Mouse (Mus musculus): ENCODE measurements around the gene Nfkbiz. TPM values are rescaled to one million over a fixed set of nuclear protein-coding genes. Genes with fewer than 3 reads are reported as not detected.

The Nfkbiz gene
- polyA plus RNA-seq, 1 experiment from 2014 or later, result 1.8 TPM

DNA sequence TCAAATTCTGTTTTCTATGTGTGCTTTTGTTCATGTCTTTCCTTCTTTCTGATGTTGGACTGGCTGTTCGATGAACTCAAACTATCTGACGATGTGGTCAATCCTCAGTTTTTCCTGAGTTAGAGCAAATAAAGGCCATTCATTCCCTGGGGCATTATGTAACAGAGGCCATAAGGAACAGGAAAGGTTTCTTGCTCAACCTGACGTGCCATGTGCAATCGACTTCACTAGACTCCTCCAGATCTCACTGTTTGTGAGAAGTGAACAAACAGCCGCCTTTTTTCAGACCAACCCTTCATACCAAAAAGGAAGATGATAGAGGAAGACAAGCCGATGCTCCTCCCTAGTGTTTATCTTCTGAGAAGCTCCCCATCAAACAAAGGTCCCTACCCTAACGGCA lies 48.4 kb downstream of the Nfkbiz start:
- no peak overlapping the region for H3K4me2 ChIP-seq (ENCODE audit: low read length)
- no peaks in the 10 kb centered on the region for H3K27me3 ChIP-seq (replicated peaks; ENCODE audit: control insufficient read depth, insufficient read depth, low read length)
- no peak overlapping the region for H3K4me3 ChIP-seq (ENCODE audit: low read length)
- no peak overlapping the region for H3K9ac ChIP-seq (ENCODE audit: low read depth, low read length)
- no peaks in the 10 kb centered on the region for H3K4me1 ChIP-seq (ENCODE audit: control insufficient read depth, insufficient read depth, low read depth, low read length)
- WGBS, result 94% methylated on average over 7 of the region's 7 CpGs
- no peak overlapping the region for H3K27ac ChIP-seq (ENCODE audit: low read depth, low read length)
- H3K9me3 ChIP-seq (ENCODE audit: control insufficient read depth, low read length), result no peaks in the 10 kb centered on the region
- no peak for ATAC-seq
- no peaks in the 10 kb centered on the region for H3K36me3 ChIP-seq (ENCODE audit: control insufficient read depth, insufficient read depth, low read length)

DNA sequence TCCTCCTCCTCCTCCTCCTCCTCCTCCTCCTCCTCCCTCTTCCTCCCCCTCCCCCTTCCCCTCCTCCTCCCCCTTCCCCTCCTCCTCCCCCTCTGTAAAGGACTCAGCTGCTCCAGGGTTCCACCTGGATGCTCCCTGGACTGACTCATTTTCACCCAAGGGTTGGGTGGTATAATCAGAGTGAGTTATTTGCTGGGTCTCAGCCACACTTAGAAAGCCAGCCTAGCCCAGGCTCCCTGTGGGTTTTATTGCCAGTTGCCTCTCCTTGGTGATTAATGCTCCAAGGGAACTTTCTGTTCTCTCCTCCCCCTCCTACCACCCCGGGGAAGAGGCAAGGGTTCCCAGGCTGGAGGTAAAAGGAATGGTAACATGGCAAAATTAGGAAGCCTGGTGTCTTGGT lies 49.4 kb downstream of the Nfkbiz start:
- Histone ChIP-seq H3K27ac (ENCODE audit: low read depth, low read length) (no peak overlapping the region), H3K4me3 (ENCODE audit: low read length) (no peak overlapping the region), H3K27me3 (replicated peaks; ENCODE audit: control insufficient read depth, insufficient read depth, low read length) (no peaks in the 10 kb centered on the region), H3K36me3 (ENCODE audit: control insufficient read depth, insufficient read depth, low read length) (no peaks in the 10 kb centered on the region), H3K9me3 (ENCODE audit: control insufficient read depth, low read length) (no peaks in the 10 kb centered on the region), H3K9ac (ENCODE audit: low read depth, low read length) (no peak overlapping the region), H3K4me2 (ENCODE audit: low read length) (no peak overlapping the region), H3K4me1 (ENCODE audit: control insufficient read depth, insufficient read depth, low read depth, low read length) (no peaks in the 10 kb centered on the region)
- WGBS, result 21% methylated on average over 1 of the region's 1 CpGs
- no peak for ATAC-seq

DNA sequence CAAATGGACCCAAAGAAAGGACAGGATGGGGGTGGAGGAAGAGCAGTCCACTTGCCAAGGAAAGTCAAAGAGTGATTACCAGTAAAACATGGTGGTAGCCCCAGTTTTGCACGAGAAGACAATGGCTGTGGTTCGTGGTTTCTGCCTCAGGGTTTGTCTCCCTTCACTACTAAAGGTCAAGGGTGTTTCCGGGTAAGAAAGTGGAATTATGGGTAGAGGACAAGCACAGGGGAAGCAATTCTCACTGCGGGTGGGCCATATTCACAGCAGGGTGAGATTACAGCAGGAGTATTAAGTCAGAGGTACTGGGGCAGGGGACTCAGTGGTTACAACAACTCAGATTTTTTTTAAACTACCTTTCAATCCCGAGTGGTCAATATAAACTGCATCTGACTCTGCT lies 50.0 kb downstream of the Nfkbiz start:
- Histone ChIP-seq H3K4me3 (ENCODE audit: low read length) (no peak overlapping the region), H3K27ac (ENCODE audit: low read depth, low read length) (no peak overlapping the region), H3K4me2 (ENCODE audit: low read length) (no peak overlapping the region), H3K4me1 (ENCODE audit: control insufficient read depth, insufficient read depth, low read depth, low read length) (no peaks in the 10 kb centered on the region), H3K36me3 (ENCODE audit: control insufficient read depth, insufficient read depth, low read length) (no peaks in the 10 kb centered on the region), H3K9ac (ENCODE audit: low read depth, low read length) (no peak overlapping the region), H3K9me3 (ENCODE audit: control insufficient read depth, low read length) (no peaks in the 10 kb centered on the region), H3K27me3 (replicated peaks; ENCODE audit: control insufficient read depth, insufficient read depth, low read length) (no peaks in the 10 kb centered on the region)
- ATAC-seq, result no peak
- 87% methylated on average over 5 of the region's 5 CpGs for WGBS

DNA sequence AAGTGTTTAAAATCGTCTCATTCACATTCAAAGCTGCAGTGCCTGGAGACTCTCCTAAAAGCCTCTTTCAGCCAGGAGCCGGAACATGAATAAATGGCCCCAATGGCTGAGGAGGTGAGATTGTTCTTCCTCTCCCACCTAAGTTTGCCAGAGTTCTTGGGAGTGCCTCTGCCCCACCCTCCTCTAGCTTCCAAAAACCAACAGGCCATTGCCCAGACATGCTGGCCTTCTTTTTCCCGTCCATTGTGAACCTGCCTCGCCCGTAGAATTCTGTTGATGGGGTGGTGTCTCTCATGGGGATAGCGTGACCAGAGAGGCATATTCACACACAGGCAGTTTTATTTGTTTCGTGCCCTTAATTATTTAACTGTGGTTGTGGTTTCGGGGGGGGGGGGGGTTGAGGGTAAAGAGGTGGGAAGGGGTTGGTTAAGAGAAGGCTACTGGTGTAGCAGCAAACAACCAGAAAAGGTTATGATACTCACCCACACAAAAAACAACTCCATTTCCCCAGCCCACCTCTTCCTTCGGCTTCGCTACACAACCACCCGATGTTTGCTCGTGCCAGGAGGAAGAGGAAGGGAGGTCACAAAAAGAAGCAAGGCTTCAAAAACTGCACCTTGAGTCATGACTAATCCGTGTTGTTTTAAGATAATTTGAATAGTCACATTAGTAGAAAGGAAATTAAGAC lies 51.2 kb downstream of the Nfkbiz start:
- ATAC-seq, result no peak
- Histone ChIP-seq H3K4me1 (ENCODE audit: control insufficient read depth, insufficient read depth, low read depth, low read length) (no peaks in the 10 kb centered on the region), H3K27ac (ENCODE audit: low read depth, low read length) (no peak overlapping the region)

DNA sequence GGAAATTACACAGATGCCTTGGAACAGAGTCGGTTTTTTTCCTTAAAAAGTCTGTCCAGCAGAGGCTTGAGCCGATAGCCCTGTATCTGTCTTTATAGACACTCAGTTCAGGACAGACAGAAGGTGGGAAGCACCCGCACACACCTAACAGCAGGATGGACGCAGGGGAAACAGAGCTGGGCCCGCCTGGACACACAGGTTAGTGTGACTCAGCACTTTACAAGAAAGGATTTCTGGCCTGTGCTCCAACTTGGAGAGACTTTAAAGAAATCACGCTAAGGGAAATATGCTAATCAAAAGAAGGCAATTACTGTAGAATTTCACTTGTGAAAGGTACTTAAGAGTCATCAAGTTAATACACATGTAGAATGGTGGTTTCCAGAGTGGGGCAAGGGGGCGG lies 54.3 kb downstream of the Nfkbiz start:
- no peaks in the 10 kb centered on the region for H3K9me3 ChIP-seq (ENCODE audit: control insufficient read depth, low read length)
- H3K4me1 ChIP-seq (ENCODE audit: control insufficient read depth, insufficient read depth, low read depth, low read length), result no peaks in the 10 kb centered on the region
- WGBS, result 78% methylated on average over 7 of the region's 7 CpGs
- ATAC-seq, result no peak
- no peak overlapping the region for H3K4me2 ChIP-seq (ENCODE audit: low read length)
- H3K4me3 ChIP-seq (ENCODE audit: low read length), result no peak overlapping the region
- H3K27me3 ChIP-seq (replicated peaks; ENCODE audit: control insufficient read depth, insufficient read depth, low read length), result no peaks in the 10 kb centered on the region
- no peak overlapping the region for H3K27ac ChIP-seq (ENCODE audit: low read depth, low read length)
- no peaks in the 10 kb centered on the region for H3K36me3 ChIP-seq (ENCODE audit: control insufficient read depth, insufficient read depth, low read length)
- H3K9ac ChIP-seq (ENCODE audit: low read depth, low read length), result no peak overlapping the region

More for the DNA sequence above, 51.2 kb downstream of the Nfkbiz start:
- 88% methylated on average over 13 of the region's 13 CpGs for WGBS
- H3K4me3 ChIP-seq (ENCODE audit: low read length), result no peak overlapping the region
- H3K27me3 ChIP-seq (replicated peaks; ENCODE audit: control insufficient read depth, insufficient read depth, low read length), result no peaks in the 10 kb centered on the region
- no peak overlapping the region for H3K9ac ChIP-seq (ENCODE audit: low read depth, low read length)
- H3K4me2 ChIP-seq (ENCODE audit: low read length), result no peak overlapping the region
- no peaks in the 10 kb centered on the region for H3K9me3 ChIP-seq (ENCODE audit: control insufficient read depth, low read length)
- no peaks in the 10 kb centered on the region for H3K36me3 ChIP-seq (ENCODE audit: control insufficient read depth, insufficient read depth, low read length)

DNA sequence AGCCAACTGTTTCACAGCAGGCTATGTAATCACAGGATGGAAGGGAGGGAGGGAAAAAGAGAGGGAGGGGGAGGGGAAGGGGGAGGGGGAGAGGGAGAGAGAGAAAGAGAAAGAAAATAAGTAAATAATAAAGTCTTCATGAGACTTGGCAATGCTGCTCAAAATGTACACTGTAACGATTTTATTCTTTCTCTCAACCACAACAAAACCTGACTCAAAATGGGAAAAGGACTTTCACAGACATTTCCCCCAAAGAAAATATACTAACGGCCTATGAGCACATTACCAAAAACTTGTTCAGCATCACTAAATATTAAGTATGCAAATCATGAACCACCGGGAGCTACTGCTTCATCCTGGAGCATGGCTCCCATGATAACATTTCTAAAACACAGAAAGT lies 54.8 kb downstream of the Nfkbiz start:
- H3K36me3 ChIP-seq (ENCODE audit: control insufficient read depth, insufficient read depth, low read length), result no peaks in the 10 kb centered on the region
- H3K4me3 ChIP-seq (ENCODE audit: low read length), result no peak overlapping the region
- WGBS, result 76% methylated on average over 3 of the region's 3 CpGs
- no peak overlapping the region for H3K27ac ChIP-seq (ENCODE audit: low read depth, low read length)
- H3K9ac ChIP-seq (ENCODE audit: low read depth, low read length), result no peak overlapping the region
- no peaks in the 10 kb centered on the region for H3K27me3 ChIP-seq (replicated peaks; ENCODE audit: control insufficient read depth, insufficient read depth, low read length)
- H3K9me3 ChIP-seq (ENCODE audit: control insufficient read depth, low read length), result no peaks in the 10 kb centered on the region
- ATAC-seq, result no peak
- H3K4me2 ChIP-seq (ENCODE audit: low read length), result no peak overlapping the region
- H3K4me1 ChIP-seq (ENCODE audit: control insufficient read depth, insufficient read depth, low read depth, low read length), result no peaks in the 10 kb centered on the region

DNA sequence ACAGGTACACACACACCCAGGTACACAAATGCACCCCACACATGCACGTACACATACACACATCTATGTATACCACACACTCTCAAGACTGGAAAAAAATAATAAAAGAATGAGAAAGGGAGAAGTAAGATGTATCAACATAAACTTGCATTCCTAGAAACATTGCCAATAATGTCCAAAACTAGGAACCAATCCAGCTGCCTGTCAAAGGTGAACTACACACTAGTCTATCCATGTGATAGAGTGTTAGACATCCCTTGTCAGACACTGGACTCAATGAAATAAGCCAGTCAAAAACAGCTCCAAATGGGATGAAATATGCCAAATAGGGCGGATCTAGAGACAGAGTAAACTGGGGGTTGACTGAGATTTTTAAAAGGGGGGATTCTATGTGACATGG lies 55.8 kb downstream of the Nfkbiz start:
- Histone ChIP-seq H3K4me3 (ENCODE audit: low read length) (no peak overlapping the region), H3K4me1 (ENCODE audit: control insufficient read depth, insufficient read depth, low read depth, low read length) (no peaks in the 10 kb centered on the region), H3K4me2 (ENCODE audit: low read length) (no peak overlapping the region), H3K36me3 (ENCODE audit: control insufficient read depth, insufficient read depth, low read length) (no peaks in the 10 kb centered on the region), H3K27ac (ENCODE audit: low read depth, low read length) (no peak overlapping the region), H3K9ac (ENCODE audit: low read depth, low read length) (no peak overlapping the region), H3K27me3 (replicated peaks; ENCODE audit: control insufficient read depth, insufficient read depth, low read length) (no peaks in the 10 kb centered on the region), H3K9me3 (ENCODE audit: control insufficient read depth, low read length) (no peaks in the 10 kb centered on the region)
- WGBS, result 87% methylated on average over 2 of the region's 2 CpGs
- ATAC-seq, result no peak

DNA sequence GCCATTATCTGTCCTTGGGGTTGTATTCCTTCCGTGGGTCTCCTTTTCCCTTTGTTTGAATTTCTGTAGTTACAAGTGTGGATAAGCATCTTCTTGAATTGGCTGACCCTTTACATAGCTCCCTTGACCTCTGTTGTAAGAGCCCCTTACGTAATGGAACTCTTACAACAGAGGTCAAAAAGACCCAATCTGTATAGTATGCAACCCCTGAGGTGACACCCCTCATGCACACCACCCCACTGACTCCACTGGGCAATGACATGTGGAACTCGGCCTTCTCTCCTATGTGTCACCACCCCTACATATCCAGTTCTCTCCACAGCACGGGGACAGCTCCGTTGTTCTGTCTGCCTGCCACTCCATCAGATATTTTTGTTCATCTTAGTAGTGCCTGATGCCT lies 56.9 kb downstream of the Nfkbiz start:
- WGBS, result 64% methylated on average over 5 of the region's 5 CpGs
- H3K9ac ChIP-seq (ENCODE audit: low read depth, low read length), result no peak overlapping the region
- H3K4me3 ChIP-seq (ENCODE audit: low read length), result no peak overlapping the region
- no peak overlapping the region for H3K27ac ChIP-seq (ENCODE audit: low read depth, low read length)
- no peak for ATAC-seq
- no peaks in the 10 kb centered on the region for H3K36me3 ChIP-seq (ENCODE audit: control insufficient read depth, insufficient read depth, low read length)
- no peaks in the 10 kb centered on the region for H3K4me1 ChIP-seq (ENCODE audit: control insufficient read depth, insufficient read depth, low read depth, low read length)
- no peaks in the 10 kb centered on the region for H3K9me3 ChIP-seq (ENCODE audit: control insufficient read depth, low read length)
- no peaks in the 10 kb centered on the region for H3K27me3 ChIP-seq (replicated peaks; ENCODE audit: control insufficient read depth, insufficient read depth, low read length)
- no peak overlapping the region for H3K4me2 ChIP-seq (ENCODE audit: low read length)

DNA sequence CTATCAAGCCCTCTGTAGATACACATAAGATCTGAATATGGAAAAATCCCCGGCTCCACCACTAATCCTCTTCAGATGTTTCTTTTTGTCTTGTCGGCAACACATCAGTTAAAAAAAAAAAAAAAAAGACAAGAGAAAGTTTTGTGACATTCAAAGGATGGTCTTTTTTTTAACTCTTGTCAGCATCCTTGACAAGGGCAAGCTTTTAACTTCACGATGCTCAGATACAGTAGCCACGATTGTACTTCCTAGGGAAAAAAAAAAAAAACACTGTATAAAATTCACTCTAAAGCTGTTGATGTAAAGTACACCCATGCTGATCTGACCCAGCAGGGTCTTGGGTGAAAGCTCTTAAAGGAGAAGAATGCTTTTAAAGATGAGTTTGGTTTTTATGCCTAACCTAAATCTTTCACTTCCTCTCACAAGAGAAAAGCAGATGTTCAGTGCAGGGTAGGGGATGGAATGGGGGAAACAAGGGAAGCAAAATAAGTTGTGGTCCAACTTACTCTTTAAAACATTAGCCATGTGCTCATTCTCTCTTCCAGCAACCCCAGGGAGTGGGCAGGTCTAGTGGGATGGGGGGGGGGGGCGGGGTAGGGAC lies 57.6 kb downstream of the Nfkbiz start:
- Histone ChIP-seq H3K9ac (ENCODE audit: low read depth, low read length) (no peak overlapping the region), H3K4me1 (ENCODE audit: control insufficient read depth, insufficient read depth, low read depth, low read length) (no peaks in the 10 kb centered on the region), H3K27ac (ENCODE audit: low read depth, low read length) (no peak overlapping the region), H3K4me2 (ENCODE audit: low read length) (no peak overlapping the region), H3K27me3 (replicated peaks; ENCODE audit: control insufficient read depth, insufficient read depth, low read length) (no peaks in the 10 kb centered on the region), H3K36me3 (ENCODE audit: control insufficient read depth, insufficient read depth, low read length) (no peaks in the 10 kb centered on the region), H3K4me3 (ENCODE audit: low read length) (no peak overlapping the region), H3K9me3 (ENCODE audit: control insufficient read depth, low read length) (no peaks in the 10 kb centered on the region)
- no peak for ATAC-seq
- 56% methylated on average over 5 of the region's 5 CpGs for WGBS

Data from hindbrain, embryonic 16.5 days (tissue).